Mouse (Mus musculus) lung, embryonic 14.5 days (tissue): ENCODE data around the gene Tanc2. TPM values are rescaled to one million over a fixed set of nuclear protein-coding genes. Genes with fewer than 3 reads are reported as not detected.

Experiments used
- ATAC-seq: fragments of 200-750 bp; cut with Nextera tagmentation; 2 replicates; pipeline ENCODE4 v1.8.0; 2017; ENCODE audit warnings: mild to moderate bottlenecking, moderate TSS enrichment, moderate library complexity; ENCODE audit not compliant: insufficient read depth
- DNase-seq: peaks from one replicate; pipeline ENCODE4 v3.0.0-alpha.2; 2015
- H3K27ac ChIP-seq: fragments of 300-500 bp; sonication (generic); 2 replicates; pipeline ENCODE4 v1.5.1; 2014; ENCODE audit warnings: low read depth, mild to moderate bottlenecking, moderate library complexity
- H3K27me3 ChIP-seq: fragments of 300-500 bp; sonication (generic); 2 replicates; pipeline ENCODE4 v1.6.1; 2014; ENCODE audit warnings: low read length, control low read depth; ENCODE audit not compliant: insufficient read depth
- H3K36me3 ChIP-seq: fragments of 300-500 bp; sonication (generic); 2 replicates; pipeline ENCODE4 v1.6.1; 2014; ENCODE audit warnings: control low read depth; ENCODE audit not compliant: insufficient read depth
- H3K4me1 ChIP-seq: fragments of 300-500 bp; sonication (generic); 2 replicates; pipeline ENCODE4 v1.6.1; 2014; ENCODE audit warnings: antibody characterized with exemption, control low read depth; ENCODE audit not compliant: insufficient read depth
- H3K4me2 ChIP-seq: fragments of 300-500 bp; sonication (generic); 2 replicates; pipeline ENCODE4 v1.6.1; 2014; ENCODE audit warnings: mild to moderate bottlenecking
- H3K4me3 ChIP-seq: fragments of 300-500 bp; sonication (generic); 2 replicates; pipeline ENCODE4 v1.5.1; 2014; ENCODE audit warnings: low read depth, low read length
- H3K9ac ChIP-seq: fragments of 300-500 bp; sonication (generic); 2 replicates; pipeline ENCODE4 v1.6.1; 2014
- H3K9me3 ChIP-seq: fragments of 300-500 bp; sonication (generic); 2 replicates; pipeline ENCODE4 v1.6.1; 2016; ENCODE audit warnings: low read depth, low read length, control low read depth
- CTCF ChIP-seq: IDR thresholded peaks from 2 replicates; pipeline ENCODE4 v1.5.1; 2016; ENCODE audit warnings: antibody characterized with exemption, low read depth
- WGBS: fragments of 180-500 bp; shearing (Covaris S2); extraction: QIAGEN DNeasy Blood & Tissue Kit; methylation state at CpG from one replicate; pipeline ENCODE4 v1.1.7; 2014; 5-methylcytosine and 5-hydroxymethylcytosine counted together
- polyA plus RNA-seq: library from polyadenylated mRNA; unstranded; fragments of >200 nt; fragmentation: Nextera tagmentation; extraction: Ambion mirVana; gene quantifications from 2 replicates; pipeline ENCODE4 v1.2.1, GENCODE M21; 2014

The Tanc2 gene
- polyA plus RNA-seq, 1 experiment from 2014 or later, result 17.1 TPM

DNA sequence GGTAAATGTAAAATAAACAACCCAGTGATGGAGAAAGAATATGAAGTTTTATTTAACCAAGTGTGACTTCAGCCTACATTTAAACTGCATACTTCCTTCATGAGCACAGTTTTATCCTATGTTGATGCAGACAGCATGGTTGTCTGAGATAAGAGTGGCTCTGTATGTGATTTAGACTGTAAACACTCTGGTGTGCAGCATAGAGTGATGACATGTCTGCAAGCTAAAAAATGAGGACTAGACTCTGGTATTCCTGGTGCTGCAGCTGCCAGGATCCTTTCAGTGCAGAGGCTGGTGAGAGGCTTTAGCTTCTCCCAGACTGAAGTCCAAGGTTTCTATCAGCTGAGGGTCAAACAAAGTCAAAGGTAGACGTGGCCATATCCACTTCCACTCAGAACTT lies 297.5 kb downstream of the Tanc2 start:
- peak; percentile 89 for ATAC-seq
- peak; percentile 71 for DNase-seq

DNA sequence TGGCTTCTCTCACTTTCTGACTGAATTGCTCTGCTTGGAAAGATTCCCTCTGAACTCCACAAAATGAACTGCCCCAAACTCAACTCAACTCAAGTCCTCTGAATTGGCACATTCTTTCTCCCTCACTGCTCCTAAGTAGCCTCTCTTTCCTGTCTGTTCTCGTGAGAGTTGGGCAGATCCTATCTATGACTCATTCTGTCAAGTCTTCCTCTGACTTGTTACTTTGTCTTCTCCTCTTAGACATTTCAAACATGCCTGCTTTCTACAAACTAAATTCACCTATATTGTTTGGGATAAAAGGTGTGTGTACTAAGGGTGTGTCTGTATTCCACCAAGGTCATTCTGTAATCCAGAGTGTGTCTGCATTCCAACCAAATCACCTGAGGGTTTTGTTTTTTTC lies 309.4 kb downstream of the Tanc2 start:
- H3K36me3 ChIP-seq, result 0 out of 2 replicates have a peak, but pooled peaks cover 10% of the 10 kb centered on the region
- DNase-seq, result no peak
- WGBS, result 45% methylated on average over 1 of the region's 1 CpGs
- no peak for ATAC-seq
- no peaks in the 10 kb centered on the region for H3K27me3 ChIP-seq
- no peaks in the 10 kb centered on the region for H3K9me3 ChIP-seq
- no peak overlapping the region for H3K4me3 ChIP-seq
- peaks cover 3% of the 10 kb centered on the region; the same call in 1 of the 2 replicates for H3K4me1 ChIP-seq
- H3K27ac ChIP-seq, result no peak overlapping the region
- H3K4me2 ChIP-seq, result no peak overlapping the region
- no peak for TF ChIP-seq CTCF
- no peak overlapping the region for H3K9ac ChIP-seq

More for the DNA sequence above, 297.5 kb downstream of the Tanc2 start:
- H3K4me2 ChIP-seq, result no peak overlapping the region
- no peak for TF ChIP-seq CTCF
- H3K4me1 ChIP-seq, result 0 out of 2 replicates have a peak, but pooled peaks cover 2% of the 10 kb centered on the region
- no peak overlapping the region for H3K4me3 ChIP-seq
- H3K9ac ChIP-seq, result no peak overlapping the region
- 41% methylated on average over 1 of the region's 1 CpGs for WGBS
- no peaks in the 10 kb centered on the region for H3K9me3 ChIP-seq
- no peaks in the 10 kb centered on the region for H3K27me3 ChIP-seq
- peaks cover 7% of the 10 kb centered on the region; the same call in 1 of the 2 replicates for H3K36me3 ChIP-seq
- no peak overlapping the region for H3K27ac ChIP-seq

DNA sequence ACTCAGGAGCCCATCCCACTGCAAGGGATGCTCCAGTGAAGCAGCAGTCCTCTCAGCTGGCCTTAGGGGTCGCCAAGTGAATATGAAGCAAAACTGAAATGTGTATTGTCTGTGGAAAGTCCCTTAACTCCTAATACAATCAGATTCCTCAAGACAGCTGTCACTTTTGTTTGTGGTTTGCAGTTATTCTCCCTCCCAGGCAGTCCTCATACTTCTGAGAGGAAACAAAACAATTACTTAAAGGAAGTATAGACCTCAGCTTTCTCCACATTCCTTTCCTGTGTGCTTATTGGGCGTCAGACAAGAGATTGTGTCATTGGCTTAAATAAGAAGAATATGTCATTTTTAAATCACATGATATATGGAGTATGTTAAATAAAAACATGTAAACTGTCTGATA lies 311.7 kb downstream of the Tanc2 start:
- 47% methylated on average over 2 of the region's 2 CpGs for WGBS
- no peak overlapping the region for H3K9ac ChIP-seq
- no peak overlapping the region for H3K4me3 ChIP-seq
- H3K36me3 ChIP-seq, result 0 out of 2 replicates have a peak, but pooled peaks cover 15% of the 10 kb centered on the region
- no peak for TF ChIP-seq CTCF
- DNase-seq, result no peak
- H3K4me2 ChIP-seq, result no peak overlapping the region
- no peak overlapping the region for H3K27ac ChIP-seq
- H3K27me3 ChIP-seq, result no peaks in the 10 kb centered on the region
- H3K9me3 ChIP-seq, result no peaks in the 10 kb centered on the region
- no peak for ATAC-seq
- peaks cover 7% of the 10 kb centered on the region for H3K4me1 ChIP-seq

DNA sequence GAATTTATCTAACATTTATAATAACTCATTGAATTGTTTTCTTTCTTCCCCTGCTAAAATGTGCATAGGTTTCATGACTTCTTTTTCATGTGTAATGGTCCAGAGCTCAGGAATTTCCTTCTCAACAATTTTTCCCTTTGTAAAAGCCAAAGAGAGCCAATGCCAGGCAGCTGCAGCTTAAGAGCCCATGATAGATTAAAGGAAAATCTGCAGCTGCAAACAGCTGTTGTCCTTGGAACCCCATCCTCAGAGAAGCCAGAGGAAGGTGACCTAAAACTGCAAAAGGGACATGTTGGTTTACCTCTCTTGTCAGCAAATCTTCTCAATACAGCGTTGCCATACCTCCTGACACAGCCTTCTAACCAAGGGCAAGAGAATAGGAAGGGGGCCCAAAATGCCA lies 313.2 kb downstream of the Tanc2 start:
- Histone ChIP-seq H3K9ac (no peak overlapping the region), H3K27ac (0 out of 2 replicates have a peak overlapping the region, but pooled peaks have one; percentile 4), H3K4me1 (peaks cover 7% of the 10 kb centered on the region), H3K36me3 (0 out of 2 replicates have a peak, but pooled peaks cover 15% of the 10 kb centered on the region), H3K4me2 (no peak overlapping the region), H3K27me3 (no peaks in the 10 kb centered on the region), H3K9me3 (no peaks in the 10 kb centered on the region), H3K4me3 (no peak overlapping the region)
- TF ChIP-seq CTCF, result no peak
- ATAC-seq, result no peak
- peak; percentile 81 for DNase-seq
- 49% methylated on average over 1 of the region's 1 CpGs for WGBS

DNA sequence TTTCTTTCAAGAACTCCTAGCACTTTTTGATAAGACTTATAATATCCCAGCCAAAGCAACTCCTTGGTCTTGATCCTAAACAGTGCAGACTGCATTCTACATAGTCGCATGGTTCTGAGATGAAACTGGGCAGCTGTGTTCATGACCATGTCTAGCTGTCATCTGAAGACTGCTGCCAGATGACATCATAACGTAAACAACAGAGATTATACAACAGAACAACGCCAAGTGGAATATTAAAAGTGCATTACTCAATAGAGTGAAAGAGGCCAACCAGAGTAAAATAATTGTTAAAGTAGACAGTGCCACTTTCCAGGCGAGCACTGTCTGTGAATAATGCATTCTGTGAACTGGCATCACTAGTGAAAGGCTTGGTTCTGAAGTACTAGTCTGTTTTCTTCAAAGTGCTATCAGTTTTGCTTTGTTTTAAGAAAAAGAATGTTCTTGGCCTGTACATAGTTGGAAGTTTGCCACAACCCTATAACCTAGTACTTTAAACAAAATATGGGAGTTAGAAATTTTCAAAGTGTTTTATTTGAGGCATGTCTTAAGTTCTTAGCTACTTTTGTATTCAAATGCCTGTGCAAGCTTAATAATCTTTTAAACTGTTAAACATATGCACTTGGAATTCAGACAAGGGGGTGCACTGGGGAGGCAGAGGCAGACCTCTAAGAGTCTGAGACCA lies 315.9 kb downstream of the Tanc2 start:
- Histone ChIP-seq H3K4me3 (no peak overlapping the region), H3K9me3 (no peaks in the 10 kb centered on the region), H3K9ac (no peak overlapping the region), H3K4me1 (peaks cover 7% of the 10 kb centered on the region), H3K27me3 (no peaks in the 10 kb centered on the region), H3K27ac (peak overlapping the region; percentile 83), H3K36me3 (peaks cover 15% of the 10 kb centered on the region; the same call in 1 of the 2 replicates), H3K4me2 (no peak overlapping the region)
- ATAC-seq (peak; percentile 96), DNase-seq (peak; percentile 91)
- 22% methylated on average over 4 of the region's 4 CpGs for WGBS
- no peak for TF ChIP-seq CTCF

DNA sequence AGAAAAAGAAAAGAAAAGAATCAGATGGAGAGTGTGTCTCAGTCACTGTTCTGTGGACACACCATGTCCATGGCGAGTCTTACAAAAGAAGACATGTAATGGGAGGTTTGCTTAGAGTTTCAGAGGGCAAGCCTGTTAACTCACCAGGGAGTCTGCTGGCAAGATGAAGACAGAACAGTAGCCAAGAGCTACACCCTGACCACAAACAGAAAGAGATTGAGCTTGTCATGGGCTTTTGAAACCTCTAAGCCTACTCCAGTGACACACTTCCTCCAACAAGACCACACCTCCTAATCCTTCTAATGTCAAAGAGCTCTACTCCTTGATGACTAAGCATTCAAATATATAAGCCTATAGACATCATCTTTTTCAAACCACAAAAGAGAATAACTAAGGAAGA lies 317.6 kb downstream of the Tanc2 start:
- DNase-seq, result no peak
- Histone ChIP-seq H3K36me3 (peaks cover 16% of the 10 kb centered on the region; the same call in 1 of the 2 replicates), H3K27me3 (no peaks in the 10 kb centered on the region), H3K9ac (no peak overlapping the region), H3K27ac (no peak overlapping the region), H3K4me1 (peaks cover 7% of the 10 kb centered on the region), H3K4me2 (no peak overlapping the region), H3K4me3 (no peak overlapping the region), H3K9me3 (no peaks in the 10 kb centered on the region)
- TF ChIP-seq CTCF, result no peak
- no peak for ATAC-seq
- WGBS, result 89% methylated on average over 1 of the region's 1 CpGs

DNA sequence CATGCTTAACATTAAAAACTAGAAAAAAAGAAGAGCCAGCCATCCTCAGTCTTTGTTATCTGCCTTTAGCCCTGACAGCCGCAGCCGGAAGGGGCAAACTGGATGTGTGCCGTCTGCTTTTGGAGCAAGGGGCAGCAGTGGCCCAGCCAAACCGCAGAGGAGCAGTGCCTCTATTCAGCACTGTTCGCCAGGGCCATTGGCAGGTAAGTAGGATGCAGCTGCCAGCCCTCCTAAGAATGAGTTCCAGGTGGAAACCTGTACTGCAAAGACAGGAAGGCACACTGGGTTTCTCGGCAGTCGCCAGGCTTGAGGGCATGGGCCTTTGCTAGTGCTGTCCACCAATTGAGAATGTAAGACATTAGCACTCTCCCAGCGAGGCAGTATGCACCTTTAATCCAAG lies 319.1 kb downstream of the Tanc2 start:
- WGBS, result 76% methylated on average over 8 of the region's 8 CpGs
- peaks cover 24% of the 10 kb centered on the region for H3K36me3 ChIP-seq

More for the DNA sequence above, 319.1 kb downstream of the Tanc2 start:
- no peak for TF ChIP-seq CTCF
- H3K4me1 ChIP-seq, result peaks cover 5% of the 10 kb centered on the region; the same call in 1 of the 2 replicates
- no peak overlapping the region for H3K4me3 ChIP-seq
- no peak for ATAC-seq
- H3K4me2 ChIP-seq, result no peak overlapping the region
- DNase-seq, result no peak
- no peaks in the 10 kb centered on the region for H3K9me3 ChIP-seq
- no peaks in the 10 kb centered on the region for H3K27me3 ChIP-seq
- H3K27ac ChIP-seq, result no peak overlapping the region
- no peak overlapping the region for H3K9ac ChIP-seq
